Mouse (Mus musculus) kidney, adult 8-10 months (tissue): ENCODE measurements around the gene Lrriq1.

Experiments
- DNase-seq, 2 experiments: peaks; one replicate each; pipeline ENCODE4 v3.0.0; 2022

Gene Lrriq1

DNA sequence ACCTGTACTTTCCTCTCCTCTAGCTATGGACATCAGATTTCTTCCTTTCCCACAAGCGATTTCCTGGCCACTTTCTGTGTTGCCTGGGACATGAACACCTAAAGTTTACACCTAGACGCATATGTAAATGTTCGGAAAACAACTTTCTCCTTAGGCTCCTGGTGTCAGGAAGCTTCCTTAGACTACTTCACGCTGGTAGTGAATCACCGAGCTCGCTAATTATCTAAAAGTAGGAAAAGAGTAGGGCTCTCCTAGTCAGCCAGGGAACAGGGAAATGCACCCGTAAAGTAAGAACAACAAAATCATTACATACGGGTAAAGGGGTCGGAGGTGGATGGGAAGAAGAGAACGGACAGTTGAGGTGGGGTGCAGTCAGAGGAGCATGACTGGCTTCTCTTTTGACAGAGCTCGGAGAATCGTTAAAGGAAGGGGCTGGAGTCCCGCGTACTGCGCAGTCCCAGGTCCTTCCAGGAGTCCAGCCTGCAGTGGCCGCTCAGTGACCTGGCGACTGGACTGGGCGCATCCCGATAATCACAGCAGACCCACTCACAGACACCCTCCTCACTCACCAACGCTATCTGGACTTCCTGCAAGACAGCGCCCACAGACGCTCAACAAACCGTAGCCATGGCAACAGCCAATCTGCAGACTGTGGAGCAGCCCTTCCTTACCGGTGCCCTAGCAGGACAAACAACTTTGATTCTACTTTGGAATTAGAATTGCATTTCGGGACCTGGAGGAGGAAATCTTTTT is at the start of gene Lrriq1:
Lrriq1 (minus strand) TSS at position 616 of the 753 bp plus-strand sequence.
- peak; percentile 55 to 64 for DNase-seq

DNA sequence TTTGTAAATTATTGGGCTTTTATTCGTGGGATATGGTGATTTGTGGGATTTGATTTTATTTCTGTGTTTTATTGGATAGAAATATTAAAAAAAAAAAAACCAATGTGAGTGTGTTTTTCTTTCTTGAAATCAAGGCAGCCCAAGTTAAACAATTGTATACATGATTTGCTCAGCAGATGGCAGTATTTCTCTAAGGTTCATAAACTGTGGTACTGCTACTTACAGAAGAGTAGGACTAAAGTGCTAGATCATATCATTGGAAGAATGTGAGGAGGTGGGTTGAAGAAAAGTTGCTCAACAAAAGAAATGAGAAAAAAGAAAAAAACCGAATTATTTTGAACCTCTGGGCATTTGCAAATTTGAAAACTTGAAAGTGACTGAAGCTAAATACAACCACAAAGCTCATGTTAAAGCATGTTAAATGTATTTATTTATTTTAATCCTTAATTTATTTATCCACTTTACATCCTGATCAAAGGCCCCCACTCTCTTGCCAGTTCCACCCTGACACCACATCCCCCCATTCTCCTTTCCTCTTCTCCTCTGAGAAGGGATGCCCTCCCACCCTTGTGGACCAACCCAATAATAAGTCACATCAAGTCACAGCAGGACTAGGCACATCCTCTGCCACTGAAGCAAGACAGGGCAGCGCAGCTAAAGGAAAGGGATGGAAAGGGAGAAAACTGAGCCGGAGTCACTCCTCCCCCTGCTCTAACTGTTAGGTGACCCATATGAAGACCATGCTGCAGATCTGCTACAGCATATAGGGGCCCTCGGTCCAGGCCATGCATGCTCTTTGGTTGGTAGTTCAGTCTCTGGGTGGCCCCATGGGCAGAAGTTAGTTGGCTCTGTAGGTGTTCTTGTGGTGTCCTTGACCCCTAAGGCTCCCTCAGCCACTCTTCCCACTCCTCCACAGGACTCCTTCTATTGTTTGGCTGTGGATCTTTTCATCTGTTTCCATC is 18.0 kb upstream of the Lrriq1 start:
- DNase-seq, result peak in 1 of 2 experiments; percentile 13

DNA sequence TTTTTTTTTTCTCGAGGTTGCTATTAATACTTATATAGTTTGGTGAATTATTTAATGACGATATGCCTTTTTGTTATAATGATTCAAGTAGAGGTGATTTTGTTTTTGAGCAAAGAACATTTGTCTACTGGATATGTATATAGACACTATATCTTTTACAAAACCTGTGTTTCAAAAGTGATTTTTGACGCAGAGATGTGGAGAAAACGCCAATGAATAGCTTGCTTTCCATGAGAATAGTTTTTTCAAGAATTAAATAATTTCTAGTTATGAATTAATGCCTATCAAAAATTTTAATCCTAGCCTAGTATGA is 294 bp upstream of the Lrriq1 start:
- no peak for DNase-seq

DNA sequence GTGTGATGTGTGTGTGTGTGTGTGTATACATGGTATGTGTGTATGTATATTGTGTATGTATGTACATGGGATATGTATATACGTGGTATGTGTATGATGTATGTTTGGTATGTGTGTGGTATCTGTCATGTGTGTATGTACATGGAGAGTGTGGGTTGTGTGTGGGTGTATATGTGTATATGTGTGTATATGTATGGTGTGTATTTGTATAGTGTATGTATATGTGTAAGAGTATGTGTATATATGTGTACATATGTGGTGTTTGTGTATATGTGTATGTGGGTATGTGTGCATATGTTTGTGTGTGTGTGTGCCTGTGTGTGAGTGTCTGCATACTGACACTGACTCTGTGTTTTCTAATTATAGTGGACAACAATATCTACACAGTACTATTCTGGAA is 9.5 kb downstream of the Lrriq1 start:
- DNase-seq, result no peak

DNA sequence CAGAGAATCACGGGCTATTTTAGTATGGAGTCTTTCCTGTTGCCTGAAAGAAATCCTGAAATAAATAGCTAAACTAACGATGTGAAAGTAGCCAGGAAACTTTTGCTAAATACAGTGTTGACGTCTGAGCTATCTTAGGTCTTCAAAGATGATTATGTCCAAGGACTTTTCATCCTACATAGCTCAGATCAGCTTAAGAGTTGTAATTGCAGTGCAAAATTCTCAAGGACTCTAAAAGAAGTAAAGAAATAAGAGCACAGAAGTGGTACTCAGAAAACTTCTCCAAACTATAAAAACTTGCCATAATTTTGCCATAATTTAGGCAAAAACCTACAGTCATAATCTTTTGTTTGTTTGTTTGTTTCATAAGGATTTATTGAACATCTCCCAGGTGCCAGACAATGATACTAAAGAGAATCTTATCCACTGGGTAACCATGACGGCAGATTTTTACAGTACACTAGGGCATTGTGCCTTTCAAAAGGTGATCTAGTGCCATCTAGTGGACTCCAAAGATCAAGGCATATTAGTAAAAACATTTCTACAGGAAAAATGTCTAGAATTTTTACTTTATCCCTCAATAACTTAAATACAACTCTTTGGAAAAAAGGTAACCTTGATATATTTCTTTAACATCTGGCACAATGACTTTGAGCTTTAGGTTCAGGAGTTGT is 41.3 kb downstream of the Lrriq1 start:
- no peak for DNase-seq

DNA sequence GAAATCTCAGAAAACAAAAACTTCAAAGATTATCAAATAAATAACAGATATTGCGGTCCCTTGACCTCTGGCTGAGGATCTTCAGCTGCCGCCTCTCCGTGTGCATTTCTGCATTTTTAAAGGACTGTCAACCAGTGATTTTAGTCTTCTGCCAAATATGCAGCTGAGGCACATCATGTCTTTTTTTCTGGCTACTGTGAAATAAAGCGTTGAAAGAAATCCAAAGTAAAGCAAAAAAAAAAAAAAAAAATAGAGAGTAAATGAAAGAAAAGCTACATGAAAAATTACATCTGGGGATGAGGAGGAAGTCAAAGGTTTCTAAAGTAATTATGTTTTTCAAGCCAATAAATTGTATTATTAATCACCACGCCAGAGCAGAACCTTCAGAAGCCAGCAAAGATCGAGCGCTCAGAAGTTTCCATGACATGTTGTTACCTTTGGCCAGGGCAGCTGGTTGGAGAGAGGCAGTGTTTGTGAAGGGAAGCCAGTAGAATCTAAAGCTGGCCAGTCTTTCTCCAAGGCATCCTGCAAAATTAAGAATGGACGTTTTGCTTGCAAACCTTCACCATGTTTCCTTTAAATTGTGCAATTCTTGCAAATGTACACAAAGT is 90.2 kb downstream of the Lrriq1 start:
- peak in 1 of 2 experiments; percentile 4 for DNase-seq

DNA sequence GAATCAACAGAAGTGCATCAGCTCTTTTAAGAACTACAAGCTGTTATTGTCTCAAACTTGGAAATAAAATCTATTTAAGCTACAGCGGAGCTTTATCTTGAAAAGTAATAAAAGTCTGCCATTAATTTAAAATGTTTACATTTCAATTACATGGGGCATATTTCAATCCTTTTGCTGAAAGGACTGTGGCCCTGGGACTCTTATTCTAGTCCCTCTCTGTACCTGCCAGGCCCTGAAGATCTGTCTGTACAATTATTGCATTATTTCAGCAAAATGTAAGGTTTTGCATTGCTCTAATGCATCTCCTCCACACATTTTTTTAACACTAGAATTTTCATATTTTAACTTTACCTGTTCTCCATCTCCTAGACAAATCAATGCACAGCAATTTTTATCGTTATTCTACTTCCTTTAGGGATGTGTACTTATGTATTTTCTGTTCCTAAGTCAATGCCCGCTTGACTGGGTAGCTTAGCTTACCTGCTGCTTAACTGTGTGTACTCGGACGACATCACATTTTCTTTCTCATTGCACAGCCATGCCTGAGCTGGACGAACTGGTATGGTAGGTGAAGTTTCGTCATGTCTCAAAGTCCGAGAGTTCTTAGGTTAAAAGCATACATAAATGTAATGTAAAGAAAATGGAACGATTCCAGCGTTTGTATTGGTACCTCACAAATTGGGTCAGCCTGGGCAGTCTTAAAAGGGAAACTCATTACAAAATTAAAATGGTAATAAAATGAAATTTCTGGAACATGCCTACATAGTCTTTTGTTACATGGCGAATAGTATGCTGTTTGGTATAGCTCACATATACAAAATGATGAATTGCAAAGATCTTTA is 91.0 kb downstream of the Lrriq1 start:
- DNase-seq, result no peak

DNA sequence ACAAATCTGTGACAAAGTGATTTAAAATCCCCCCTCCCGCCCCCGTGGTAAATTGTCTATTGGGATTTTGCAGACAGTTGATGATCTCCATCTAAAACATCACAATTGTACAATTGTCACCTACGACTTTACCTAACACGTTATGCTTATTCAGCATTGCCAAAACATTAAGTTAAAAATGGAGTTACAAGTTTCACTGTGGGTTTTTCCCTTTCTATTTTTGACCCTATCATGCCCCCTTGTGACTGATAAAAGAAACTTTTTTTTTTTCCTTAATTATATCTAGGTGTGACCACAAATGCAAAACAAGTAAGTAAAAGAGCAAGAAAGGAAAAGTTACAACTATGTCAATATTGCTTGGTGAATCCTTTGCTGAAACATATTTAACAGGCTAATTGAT is 93.6 kb downstream of the Lrriq1 start:
- DNase-seq, result no peak

DNA sequence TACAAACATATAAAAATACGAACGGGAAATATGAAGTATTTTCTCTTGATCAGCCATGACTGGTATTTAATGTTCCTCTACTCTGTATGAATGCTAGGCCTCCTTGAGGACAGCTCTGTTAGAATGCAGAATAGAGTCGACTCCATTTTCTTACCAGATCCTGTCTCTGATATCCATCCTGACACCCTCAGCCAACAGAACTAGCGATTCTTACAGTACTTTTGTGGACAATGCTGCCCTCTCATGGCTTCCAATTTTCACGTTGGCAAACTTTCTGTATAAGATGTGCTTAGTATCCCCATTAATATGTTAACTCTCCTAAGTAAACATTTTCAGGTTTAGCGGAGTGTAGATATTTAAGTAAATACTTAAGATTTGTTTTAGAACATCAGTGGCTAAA is 94.6 kb downstream of the Lrriq1 start:
- peak in 1 of 2 experiments; percentile 5 for DNase-seq

DNA sequence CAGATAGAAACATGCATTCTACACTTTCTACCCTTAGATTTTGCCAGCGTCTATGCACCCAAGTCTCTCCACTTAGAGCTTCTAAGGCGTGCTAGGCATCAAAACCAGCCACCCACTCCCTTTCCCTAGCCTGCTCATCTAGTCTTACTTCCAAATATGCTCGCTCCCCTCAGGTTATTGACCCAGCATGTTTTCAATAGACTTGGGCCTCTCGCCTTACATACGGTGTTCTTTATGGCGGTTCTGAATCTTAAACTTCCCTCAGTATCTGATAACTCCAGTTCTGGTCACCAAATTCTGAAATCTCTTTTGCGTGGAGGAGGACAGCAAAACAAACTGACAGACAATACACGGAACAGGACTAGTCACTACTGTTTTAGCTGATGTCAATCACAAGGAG is 95.5 kb downstream of the Lrriq1 start:
- DNase-seq, result no peak

DNA sequence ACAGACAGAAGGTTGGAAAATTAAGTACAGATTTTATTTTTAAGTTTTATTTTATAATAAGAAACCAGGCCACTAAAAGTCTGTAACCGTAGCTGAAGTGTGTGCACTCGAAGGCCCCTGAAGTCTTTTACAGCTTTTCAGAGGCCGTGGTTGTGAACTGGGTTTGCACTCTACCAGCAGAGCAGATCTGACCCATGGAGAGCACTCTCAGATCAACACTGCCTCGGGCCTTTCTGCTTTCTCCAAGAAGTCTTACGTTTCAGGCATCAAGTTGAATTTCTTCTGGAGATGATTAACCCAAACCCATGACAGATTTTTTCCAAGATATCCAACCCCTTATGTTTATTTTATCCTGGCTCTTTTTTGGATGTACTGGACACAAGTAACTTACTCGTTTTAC is 121.5 kb downstream of the Lrriq1 start:
- no peak for DNase-seq

DNA sequence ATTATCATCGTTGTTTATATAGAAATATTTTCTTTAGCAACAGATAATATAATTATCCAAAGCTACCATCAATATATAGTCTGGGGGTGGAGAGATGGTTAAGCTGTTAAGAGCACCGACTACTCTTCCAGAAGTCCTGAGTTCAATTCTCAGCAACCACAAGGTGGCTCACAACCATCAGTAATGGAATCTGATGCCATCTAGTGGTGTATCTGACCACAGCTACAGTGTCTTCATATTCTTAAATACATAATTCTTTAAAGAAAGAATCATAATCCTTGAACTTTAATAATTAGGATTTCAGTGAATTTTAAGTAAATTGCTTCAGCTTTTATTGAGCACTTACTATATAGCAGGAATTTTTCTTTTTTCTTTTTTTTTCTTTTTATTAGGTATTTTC is 128.0 kb downstream of the Lrriq1 start:
- DNase-seq, result no peak

DNA sequence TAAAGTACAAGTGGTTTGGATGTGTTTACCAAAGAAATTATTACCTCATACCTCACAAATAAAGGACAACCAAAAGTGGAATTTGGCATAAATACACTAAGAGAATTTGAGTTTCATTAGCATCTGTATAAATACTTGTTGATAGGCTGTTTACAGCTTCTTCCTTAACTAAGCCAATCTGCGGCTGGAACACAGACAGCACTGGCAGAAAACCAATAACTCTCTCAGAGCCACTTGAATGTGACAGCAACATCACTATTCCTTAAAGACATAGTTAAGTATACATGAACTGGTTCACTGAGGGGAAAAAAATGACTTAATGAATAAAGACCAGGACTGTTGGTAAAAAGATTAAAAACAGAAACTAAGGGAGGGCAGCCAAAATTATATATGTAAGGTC is 150.0 kb downstream of the Lrriq1 start:
- DNase-seq, result no peak

DNA sequence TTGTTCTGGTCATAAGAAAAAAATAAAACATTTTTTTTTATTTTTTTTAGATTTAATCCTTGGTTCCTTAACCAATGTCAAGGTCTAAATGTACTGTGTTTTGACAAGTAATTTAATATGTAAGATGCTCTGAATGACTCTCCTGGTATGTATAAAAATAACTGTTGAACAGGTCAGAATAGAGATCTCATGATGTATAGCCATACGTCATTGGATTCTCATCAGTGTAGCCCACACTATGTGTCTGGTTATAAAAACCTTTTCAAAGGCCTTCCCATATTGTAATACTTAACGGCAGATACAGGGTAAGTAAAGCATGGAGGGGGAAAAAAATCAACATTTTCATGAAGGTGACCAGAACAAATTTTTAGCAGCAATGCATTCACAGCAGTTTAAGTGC is 186.5 kb downstream of the Lrriq1 start:
- DNase-seq, result no peak

DNA sequence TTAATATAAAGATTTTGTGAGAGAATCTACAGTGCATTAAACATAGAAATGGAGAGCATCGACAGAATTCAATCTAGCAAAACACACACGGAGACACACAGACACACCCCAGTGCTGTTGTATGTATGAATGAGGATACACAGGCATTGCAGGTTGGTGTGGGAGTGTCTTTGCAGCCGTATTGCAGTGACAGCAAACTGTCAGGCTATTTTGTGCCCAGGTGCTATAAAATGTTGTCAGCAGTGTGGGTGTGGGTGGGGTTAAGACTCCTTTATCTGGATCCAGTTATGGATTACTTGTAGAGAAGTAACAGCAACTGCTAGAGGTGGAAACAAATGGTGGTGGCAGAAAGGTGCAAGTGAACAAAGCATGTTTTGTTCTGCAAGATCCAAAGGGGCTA is 189.5 kb downstream of the Lrriq1 start:
- DNase-seq, result no peak

DNA sequence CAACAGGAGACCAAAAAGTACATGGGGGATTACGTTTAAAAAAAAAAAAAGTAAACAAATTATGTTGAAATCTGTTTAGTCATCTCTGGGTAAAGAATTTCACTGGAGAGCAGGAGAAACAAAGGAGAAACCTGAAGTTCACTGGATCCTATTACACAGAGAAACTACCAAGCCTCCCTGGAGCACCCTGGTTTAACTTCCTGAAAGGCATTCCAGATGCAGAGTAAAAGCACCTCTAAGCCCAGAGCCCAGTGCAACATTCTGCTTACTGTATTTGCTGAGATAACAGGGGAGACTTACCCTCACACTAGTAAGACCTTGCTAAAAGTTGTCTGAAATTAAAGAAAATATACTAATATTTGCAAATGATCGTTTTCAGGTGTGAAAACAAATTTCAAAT is 191.1 kb downstream of the Lrriq1 start:
- no peak for DNase-seq

DNA sequence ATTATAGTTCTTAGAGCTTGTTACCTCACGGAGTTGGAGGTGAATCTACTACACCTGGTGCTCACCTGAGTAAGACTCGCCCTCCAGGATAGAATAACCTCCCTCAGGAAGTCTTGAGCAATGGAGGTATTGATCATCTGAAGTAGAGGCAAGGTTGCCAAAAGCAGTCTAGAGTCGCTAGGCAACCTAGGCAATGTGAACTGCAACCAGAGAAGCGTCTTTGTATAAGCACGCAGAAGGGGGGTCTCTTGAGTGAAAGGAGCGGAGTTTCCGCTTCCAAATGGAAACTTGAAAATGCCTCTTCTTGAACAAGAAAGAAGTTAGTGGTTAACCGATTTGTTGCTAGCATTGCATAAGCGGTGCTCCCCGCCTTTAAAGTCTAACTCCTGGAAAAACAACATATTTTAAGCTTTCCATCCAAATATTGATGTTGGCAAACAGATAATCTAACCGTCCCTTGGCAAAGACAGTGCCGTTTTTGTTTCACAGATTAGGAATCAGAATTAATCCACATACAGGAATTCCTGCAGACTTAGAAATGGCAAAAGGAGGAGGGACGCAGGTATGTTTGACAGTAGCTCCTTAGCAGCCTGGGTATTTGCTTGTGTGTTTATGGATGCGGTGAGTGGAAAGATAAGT is 201.0 kb downstream of the Lrriq1 start:
- DNase-seq, result no peak

DNA sequence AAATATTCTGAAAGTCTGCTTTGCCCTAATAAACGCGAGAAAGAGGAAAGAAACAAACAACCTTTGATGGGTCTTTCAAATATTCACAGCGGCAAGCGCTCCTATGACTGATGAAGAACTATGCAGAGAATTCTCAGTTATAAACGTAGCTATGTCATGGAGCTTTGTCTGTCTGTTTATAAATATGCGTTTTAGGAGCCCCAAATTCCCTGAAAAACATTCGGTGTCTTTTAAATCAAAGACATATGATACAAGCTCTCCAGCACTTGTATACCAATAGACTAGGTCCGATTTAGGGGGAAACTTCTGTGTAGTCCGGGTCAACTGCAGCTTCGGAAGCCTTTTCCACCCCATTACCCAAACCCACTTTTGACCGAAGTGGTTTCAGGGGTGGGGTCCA is 205.2 kb downstream of the Lrriq1 start:
- no peak for DNase-seq

DNA sequence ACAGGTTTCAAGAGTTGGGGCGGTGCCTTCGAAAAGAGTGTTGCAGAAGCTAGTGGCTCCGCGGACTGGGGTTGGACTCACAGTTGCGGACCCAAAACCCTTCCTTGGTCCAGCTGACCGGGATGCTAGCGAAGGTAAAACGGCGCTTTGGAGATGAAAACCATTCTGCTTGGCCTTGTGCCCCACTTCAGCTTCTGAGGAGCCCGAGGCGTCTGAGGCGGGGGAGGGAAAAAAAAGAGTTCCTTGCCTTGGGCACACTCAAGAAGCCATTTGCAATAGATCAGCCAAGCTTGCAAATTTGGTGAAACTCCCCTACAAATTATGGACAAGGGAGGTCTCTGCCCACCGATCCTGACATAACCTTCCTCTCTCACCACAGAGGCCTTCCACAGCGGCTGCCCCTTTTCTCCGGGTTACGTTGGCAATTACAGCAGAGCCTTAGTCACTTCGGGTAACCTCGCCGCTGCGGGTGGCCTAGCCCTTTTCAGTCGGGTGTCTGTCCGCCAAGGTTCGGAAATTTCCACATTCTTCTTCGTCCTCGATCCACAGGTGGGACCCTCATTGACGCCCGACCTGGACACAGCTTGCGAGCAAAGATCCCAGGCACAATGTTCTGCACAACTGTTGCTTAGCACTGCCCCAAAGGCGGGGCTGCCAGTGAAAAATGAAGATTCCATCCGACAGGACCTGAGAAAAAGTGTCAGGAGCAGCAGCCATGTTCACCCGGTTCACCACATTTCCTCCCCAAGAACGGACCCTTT is 206.2 kb downstream of the Lrriq1 start, which contains the start of gene Alx1:
Alx1 (minus strand) TSS at position 486 of the 761 bp plus-strand sequence.
- DNase-seq, result no peak

DNA sequence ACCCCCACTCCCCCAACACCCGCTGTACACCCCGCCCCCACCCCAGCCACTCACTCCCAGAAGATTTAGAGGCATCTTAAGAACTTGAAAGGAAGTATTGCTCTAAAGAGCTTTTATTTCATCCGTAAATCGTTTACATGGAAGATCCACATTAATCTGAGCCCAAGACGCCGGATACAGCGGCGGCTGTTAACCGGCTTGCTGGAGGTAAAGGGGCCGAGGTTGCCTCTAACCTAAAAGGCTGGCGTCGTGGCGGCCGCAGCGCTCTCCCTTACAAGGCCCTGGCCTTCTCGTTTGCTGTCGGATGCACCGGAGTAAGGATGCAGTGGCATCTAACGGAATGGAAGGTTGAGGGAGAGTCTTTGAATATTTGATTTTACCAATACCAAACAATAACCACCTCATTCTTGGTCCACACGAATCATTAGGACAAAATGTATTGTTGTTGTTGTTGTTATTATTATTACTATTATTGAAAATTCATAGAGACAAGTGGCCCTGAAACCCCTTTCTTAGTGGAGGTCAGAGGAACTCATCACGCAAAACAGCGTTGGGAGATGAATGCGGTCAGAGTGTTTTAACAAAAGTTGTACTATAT is 206.9 kb downstream of the Lrriq1 start:
- DNase-seq, result no peak
